Mouse (Mus musculus): Measurements from ENCODE around the gene Fat1. TPM values are rescaled to one million over a fixed set of nuclear protein-coding genes. Genes with fewer than 3 reads are reported as not detected.
A peak's percentile ranks its signal among the peaks of the same experiment; 100 is the strongest.

Fat1 gene
- polyA plus RNA-seq, 1 experiment from 2014 or later, result 37.0 TPM

GRCm38 (mm10) chr8:45021171-45021570 lies 85.9 kb downstream of the Fat1 start:
- Histone ChIP-seq H3K4me2 (ENCODE audit: low read depth, severe bottlenecking) (no peak overlapping the region), H3K9ac (ENCODE audit: low read length) (no peak overlapping the region), H3K4me3 (ENCODE audit: low read depth, low read length) (no peak overlapping the region), H3K36me3 (ENCODE audit: control insufficient read depth, insufficient read depth, low read length) (peaks cover 23% of the 10 kb centered on the region), H3K9me3 (ENCODE audit: control insufficient read depth, low read length) (no peaks in the 10 kb centered on the region), H3K4me1 (ENCODE audit: control insufficient read depth, insufficient read depth, low read length) (0 out of 2 replicates have a peak, but pooled peaks cover 6% of the 10 kb centered on the region), H3K27me3 (ENCODE audit: control insufficient read depth, insufficient read depth, low read length) (no peaks in the 10 kb centered on the region), H3K27ac (replicated peaks; ENCODE audit: low read depth, low read length) (no peak overlapping the region)
- DNase-seq (ENCODE audit: low spot score) (no peak), ATAC-seq (ENCODE audit: insufficient number of reproducible peaks, low FRiP score, low TSS enrichment, low read depth) (0 out of 2 replicates have a peak, but pooled peaks have one; percentile 54)
- WGBS, result 73% methylated on average over 5 of the region's 5 CpGs

GRCm38 (mm10) chr8:45021911-45022665 lies 86.8 kb downstream of the Fat1 start:
- H3K9ac ChIP-seq (ENCODE audit: low read length), result no peak overlapping the region
- no peak overlapping the region for H3K27ac ChIP-seq (replicated peaks; ENCODE audit: low read depth, low read length)
- DNase-seq (ENCODE audit: low spot score) (no peak), ATAC-seq (ENCODE audit: insufficient number of reproducible peaks, low FRiP score, low TSS enrichment, low read depth) (no peak)
- H3K4me1 ChIP-seq (ENCODE audit: control insufficient read depth, insufficient read depth, low read length), result 0 out of 2 replicates have a peak, but pooled peaks cover 6% of the 10 kb centered on the region
- peaks cover 25% of the 10 kb centered on the region for H3K36me3 ChIP-seq (ENCODE audit: control insufficient read depth, insufficient read depth, low read length)
- no peak overlapping the region for H3K4me2 ChIP-seq (ENCODE audit: low read depth, severe bottlenecking)
- H3K27me3 ChIP-seq (ENCODE audit: control insufficient read depth, insufficient read depth, low read length), result no peaks in the 10 kb centered on the region
- H3K4me3 ChIP-seq (ENCODE audit: low read depth, low read length), result no peak overlapping the region
- 94% methylated on average over 21 of the region's 21 CpGs for WGBS
- no peaks in the 10 kb centered on the region for H3K9me3 ChIP-seq (ENCODE audit: control insufficient read depth, low read length)

- Histone ChIP-seq H3K4me3 (ENCODE audit: low read depth, low read length) (no peak overlapping the region), H3K36me3 (ENCODE audit: control insufficient read depth, insufficient read depth, low read length) (peaks cover 31% of the 10 kb centered on the region), H3K9ac (ENCODE audit: low read length) (no peak overlapping the region), H3K27ac (replicated peaks; ENCODE audit: low read depth, low read length) (no peak overlapping the region), H3K9me3 (ENCODE audit: control insufficient read depth, low read length) (no peaks in the 10 kb centered on the region), H3K4me1 (ENCODE audit: control insufficient read depth, insufficient read depth, low read length) (no peaks in the 10 kb centered on the region), H3K27me3 (ENCODE audit: control insufficient read depth, insufficient read depth, low read length) (no peaks in the 10 kb centered on the region), H3K4me2 (ENCODE audit: low read depth, severe bottlenecking) (no peak overlapping the region)
- peak; percentile 78 for ATAC-seq (ENCODE audit: insufficient number of reproducible peaks, low FRiP score, low TSS enrichment, low read depth)
- DNase-seq (ENCODE audit: low spot score), result peak; percentile 51
- 38% methylated on average over 6 of the region's 6 CpGs for WGBS
Measured at GRCm38 (mm10) chr8:45028081-45028497, 92.8 kb downstream of the Fat1 start.

DNA sequence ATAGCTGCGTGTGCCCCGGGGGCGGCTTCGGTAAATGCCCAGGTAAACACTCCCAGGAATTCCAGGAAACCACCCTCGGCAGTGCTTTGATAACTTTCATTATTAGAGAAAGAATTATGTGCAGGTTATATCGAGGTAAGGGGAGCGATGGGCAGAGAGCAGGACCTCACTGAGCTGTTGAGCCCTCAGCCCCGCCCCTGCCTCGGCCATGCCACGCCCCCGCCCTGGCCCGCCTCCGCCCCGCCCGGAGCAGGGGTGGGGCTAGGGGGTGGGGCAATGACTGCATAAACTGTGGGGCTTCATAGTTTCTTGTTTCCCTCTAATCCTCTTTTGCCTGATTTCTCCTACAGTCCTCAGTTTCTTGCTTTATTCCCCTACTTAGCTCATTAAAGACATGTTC lies 103.1 kb downstream of the Fat1 start:
- H3K4me1 ChIP-seq (ENCODE audit: control insufficient read depth, insufficient read depth, low read length), result no peaks in the 10 kb centered on the region
- no peak for DNase-seq (ENCODE audit: low spot score)
- H3K36me3 ChIP-seq (ENCODE audit: control insufficient read depth, insufficient read depth, low read length), result peaks cover 28% of the 10 kb centered on the region
- H3K4me2 ChIP-seq (ENCODE audit: low read depth, severe bottlenecking), result no peak overlapping the region
- no peak overlapping the region for H3K9ac ChIP-seq (ENCODE audit: low read length)
- no peak overlapping the region for H3K27ac ChIP-seq (replicated peaks; ENCODE audit: low read depth, low read length)
- no peaks in the 10 kb centered on the region for H3K27me3 ChIP-seq (ENCODE audit: control insufficient read depth, insufficient read depth, low read length)
- no peak overlapping the region for H3K4me3 ChIP-seq (ENCODE audit: low read depth, low read length)
- ATAC-seq (ENCODE audit: insufficient number of reproducible peaks, low FRiP score, low TSS enrichment, low read depth), result no peak
- no peaks in the 10 kb centered on the region for H3K9me3 ChIP-seq (ENCODE audit: control insufficient read depth, low read length)
- WGBS, result 84% methylated on average over 14 of the region's 15 CpGs

DNA sequence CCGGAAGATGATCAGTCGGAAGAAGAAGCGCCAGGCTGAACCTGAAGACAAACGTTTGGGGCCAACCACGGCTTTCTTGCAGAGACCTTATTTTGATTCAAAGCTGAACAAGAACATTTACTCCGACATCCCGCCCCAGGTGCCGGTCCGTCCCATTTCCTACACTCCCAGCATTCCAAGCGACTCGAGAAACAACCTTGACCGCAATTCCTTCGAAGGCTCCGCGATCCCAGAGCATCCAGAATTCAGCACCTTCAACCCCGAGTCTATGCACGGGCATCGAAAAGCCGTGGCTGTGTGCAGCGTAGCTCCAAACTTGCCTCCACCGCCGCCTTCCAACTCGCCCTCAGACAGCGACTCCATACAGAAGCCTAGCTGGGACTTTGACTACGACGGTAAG lies 108.9 kb downstream of the Fat1 start:
- Histone ChIP-seq H3K4me2 (ENCODE audit: low read depth, severe bottlenecking) (no peak overlapping the region), H3K36me3 (ENCODE audit: control insufficient read depth, insufficient read depth, low read length) (peaks cover 22% of the 10 kb centered on the region), H3K4me1 (ENCODE audit: control insufficient read depth, insufficient read depth, low read length) (no peaks in the 10 kb centered on the region), H3K27ac (replicated peaks; ENCODE audit: low read depth, low read length) (no peak overlapping the region), H3K9ac (ENCODE audit: low read length) (no peak overlapping the region), H3K9me3 (ENCODE audit: control insufficient read depth, low read length) (no peaks in the 10 kb centered on the region), H3K4me3 (ENCODE audit: low read depth, low read length) (no peak overlapping the region), H3K27me3 (ENCODE audit: control insufficient read depth, insufficient read depth, low read length) (no peaks in the 10 kb centered on the region)
- ATAC-seq (ENCODE audit: insufficient number of reproducible peaks, low FRiP score, low TSS enrichment, low read depth), result no peak
- WGBS, result 96% methylated on average over 26 of the region's 26 CpGs
- no peak for DNase-seq (ENCODE audit: low spot score)

- Histone ChIP-seq H3K4me1 (ENCODE audit: control insufficient read depth, insufficient read depth, low read length) (no peaks in the 10 kb centered on the region), H3K36me3 (ENCODE audit: control insufficient read depth, insufficient read depth, low read length) (peaks cover 6% of the 10 kb centered on the region), H3K27ac (replicated peaks; ENCODE audit: low read depth, low read length) (no peak overlapping the region), H3K4me3 (ENCODE audit: low read depth, low read length) (no peak overlapping the region), H3K9ac (ENCODE audit: low read length) (no peak overlapping the region), H3K27me3 (ENCODE audit: control insufficient read depth, insufficient read depth, low read length) (no peaks in the 10 kb centered on the region), H3K4me2 (ENCODE audit: low read depth, severe bottlenecking) (no peak overlapping the region), H3K9me3 (ENCODE audit: control insufficient read depth, low read length) (no peaks in the 10 kb centered on the region; the same call in 1 of the 2 replicates)
- no peak for DNase-seq (ENCODE audit: low spot score)
- WGBS, result 94% methylated on average over 8 of the region's 8 CpGs
- ATAC-seq (ENCODE audit: insufficient number of reproducible peaks, low FRiP score, low TSS enrichment, low read depth), result no peak
Measured at GRCm38 (mm10) chr8:45050451-45050850, 115.2 kb downstream of the Fat1 start.

DNA sequence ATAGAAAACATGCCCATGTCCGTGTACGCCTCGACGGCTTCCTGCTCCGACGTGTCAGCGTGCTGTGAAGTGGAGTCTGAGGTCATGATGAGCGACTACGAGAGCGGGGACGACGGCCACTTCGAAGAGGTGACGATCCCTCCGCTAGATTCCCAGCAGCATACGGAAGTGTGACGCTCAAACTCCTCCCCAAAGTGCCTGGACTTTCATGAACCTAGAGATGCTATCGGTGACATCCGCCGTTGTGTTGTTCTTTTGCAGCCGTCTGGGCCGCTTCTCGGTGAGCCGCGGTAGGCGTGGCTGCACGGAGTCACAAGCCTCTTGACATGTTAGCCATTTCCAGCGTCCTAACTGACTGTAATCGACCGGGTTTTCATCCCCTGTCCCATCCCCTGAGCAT lies 116.0 kb downstream of the Fat1 start:
- no peak for DNase-seq (ENCODE audit: low spot score)
- Histone ChIP-seq H3K27me3 (ENCODE audit: control insufficient read depth, insufficient read depth, low read length) (no peaks in the 10 kb centered on the region), H3K36me3 (ENCODE audit: control insufficient read depth, insufficient read depth, low read length) (peaks cover 6% of the 10 kb centered on the region), H3K4me3 (ENCODE audit: low read depth, low read length) (no peak overlapping the region), H3K27ac (replicated peaks; ENCODE audit: low read depth, low read length) (no peak overlapping the region), H3K9me3 (ENCODE audit: control insufficient read depth, low read length) (no peaks in the 10 kb centered on the region; the same call in 1 of the 2 replicates), H3K4me2 (ENCODE audit: low read depth, severe bottlenecking) (no peak overlapping the region), H3K4me1 (ENCODE audit: control insufficient read depth, insufficient read depth, low read length) (no peaks in the 10 kb centered on the region), H3K9ac (ENCODE audit: low read length) (no peak overlapping the region)
- WGBS, result 95% methylated on average over 30 of the region's 30 CpGs
- no peak for ATAC-seq (ENCODE audit: insufficient number of reproducible peaks, low FRiP score, low TSS enrichment, low read depth)

DNA sequence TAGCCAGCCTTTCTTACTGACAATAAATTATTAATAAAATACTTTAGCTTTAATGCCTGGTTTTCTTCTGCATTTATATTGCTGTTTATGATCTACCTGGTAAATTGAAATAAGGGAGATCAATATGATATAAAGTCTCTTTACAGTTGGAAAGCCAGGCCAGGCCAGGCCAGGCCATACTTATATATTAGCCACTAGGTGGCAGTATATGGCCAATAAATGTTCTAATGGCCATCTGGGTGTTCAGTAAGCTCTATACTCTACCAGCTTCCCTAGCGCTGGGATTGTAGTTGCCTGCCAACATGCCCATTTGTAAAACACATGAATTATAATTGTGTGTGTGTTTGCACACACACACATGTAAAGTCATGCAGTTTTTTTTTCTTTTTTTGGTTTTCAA lies 117.0 kb downstream of the Fat1 start:
- ATAC-seq (ENCODE audit: insufficient number of reproducible peaks, low FRiP score, low TSS enrichment, low read depth), result no peak
- no peak overlapping the region for H3K4me3 ChIP-seq (ENCODE audit: low read depth, low read length)
- 93% methylated on average over 1 of the region's 1 CpGs for WGBS
- H3K9ac ChIP-seq (ENCODE audit: low read length), result no peak overlapping the region
- no peaks in the 10 kb centered on the region; the same call in 1 of the 2 replicates for H3K9me3 ChIP-seq (ENCODE audit: control insufficient read depth, low read length)
- no peaks in the 10 kb centered on the region for H3K27me3 ChIP-seq (ENCODE audit: control insufficient read depth, insufficient read depth, low read length)
- H3K27ac ChIP-seq (replicated peaks; ENCODE audit: low read depth, low read length), result no peak overlapping the region
- H3K36me3 ChIP-seq (ENCODE audit: control insufficient read depth, insufficient read depth, low read length), result peaks cover 6% of the 10 kb centered on the region
- no peak overlapping the region for H3K4me2 ChIP-seq (ENCODE audit: low read depth, severe bottlenecking)
- no peak for DNase-seq (ENCODE audit: low spot score)
- H3K4me1 ChIP-seq (ENCODE audit: control insufficient read depth, insufficient read depth, low read length), result no peaks in the 10 kb centered on the region

All from limb, embryonic 11.5 days (tissue).